Mouse (Mus musculus) megakaryocyte, embryonic 14.5 days (primary cell): ENCODE measurements at regions not wholly inside any gene's neighbourhood (a gene's known extent, or its start where the extent isn't known, plus 50 kb on each side); places are given as distances from the start of the nearest gene placed in this dataset.

Source experiments
- FLI1 ChIP-seq: IDR thresholded peaks from 2 replicates; pipeline ENCODE4 v1.6.1; 2012; ENCODE audit warnings: low read length, inconsistent platforms, mixed read lengths
- GATA1 ChIP-seq: IDR thresholded peaks from 3 replicates; pipeline ENCODE4 v1.6.1; 2012; ENCODE audit warnings: mixed read lengths, low read length, inconsistent platforms, borderline replicate concordance

DNA sequence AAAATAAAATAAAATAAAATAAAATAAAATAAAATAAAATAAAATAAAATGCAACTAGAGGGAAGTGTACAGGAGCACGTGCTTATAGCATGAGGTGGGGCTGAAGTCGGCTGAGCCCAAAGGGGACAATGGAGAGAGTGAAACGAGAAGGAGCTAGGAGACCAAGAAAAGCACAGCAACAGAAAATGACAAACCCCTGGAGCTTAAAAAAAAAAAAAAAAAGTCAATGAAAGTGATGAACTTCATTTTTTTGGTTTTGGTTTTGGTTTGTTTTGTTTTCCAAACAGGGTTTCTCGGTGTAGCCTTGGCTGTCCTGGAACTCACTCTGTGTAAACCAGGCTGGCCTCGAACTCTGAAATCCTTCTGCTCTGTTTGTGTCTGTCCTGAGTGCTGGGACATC lies 51.2 kb upstream of the Chd2 start:
- TF ChIP-seq GATA1 (no peak), FLI1 (no peak)
